Mouse (Mus musculus) cortical plate, adult 2 months (tissue): Measurements from ENCODE around the gene Prcp.

Experiments used
- CTCF ChIP-seq: fragments of 200-500 bp; IDR thresholded peaks from 2 replicates; pipeline ENCODE4 v1.5.1; 2011; ENCODE audit warnings: mild to moderate bottlenecking, control low read depth, low read length; ENCODE audit not compliant: insufficient read depth; ENCODE audit errors: extremely low read depth
- POLR2A ChIP-seq: fragments of 200-500 bp; IDR thresholded peaks from 2 replicates; pipeline ENCODE4 v1.6.1; 2011; ENCODE audit warnings: mild to moderate bottlenecking, low read length, control low read depth; ENCODE audit not compliant: insufficient read depth; ENCODE audit errors: extremely low read depth

DNA sequence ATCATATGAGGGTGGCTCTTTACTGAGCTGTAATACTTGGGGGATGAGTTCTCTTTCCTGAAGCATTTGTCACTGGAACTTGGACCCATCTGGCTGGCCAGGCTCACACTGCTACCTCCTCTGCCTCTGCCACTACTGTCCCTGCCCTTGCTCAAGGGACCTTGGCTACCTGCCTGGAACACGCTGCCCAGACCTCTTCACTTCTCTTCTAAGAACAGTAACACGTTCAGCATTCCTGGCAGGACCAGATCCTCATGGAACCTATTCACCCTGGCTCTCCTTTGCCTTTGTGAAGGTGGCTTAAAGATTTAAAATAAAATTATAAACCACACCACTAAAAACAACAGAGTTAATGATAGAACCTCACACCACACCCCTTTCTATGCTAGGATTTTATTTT lies 107.6 kb downstream of the Prcp start:
- TF ChIP-seq CTCF (no peak), POLR2A (no peak)
